Mouse (Mus musculus) cerebellum, adult 11 months (tissue): ENCODE results near the gene Rabif.
"Not testable (repeated sequence)": the region's sequence is repeated elsewhere in the genome, so short reads cannot be mapped to it uniquely, and the experiment has no call there.

ENCODE experiments used
- DNase-seq: peaks from one replicate; pipeline ENCODE4 v3.0.0; 2022

The Rabif gene

DNA sequence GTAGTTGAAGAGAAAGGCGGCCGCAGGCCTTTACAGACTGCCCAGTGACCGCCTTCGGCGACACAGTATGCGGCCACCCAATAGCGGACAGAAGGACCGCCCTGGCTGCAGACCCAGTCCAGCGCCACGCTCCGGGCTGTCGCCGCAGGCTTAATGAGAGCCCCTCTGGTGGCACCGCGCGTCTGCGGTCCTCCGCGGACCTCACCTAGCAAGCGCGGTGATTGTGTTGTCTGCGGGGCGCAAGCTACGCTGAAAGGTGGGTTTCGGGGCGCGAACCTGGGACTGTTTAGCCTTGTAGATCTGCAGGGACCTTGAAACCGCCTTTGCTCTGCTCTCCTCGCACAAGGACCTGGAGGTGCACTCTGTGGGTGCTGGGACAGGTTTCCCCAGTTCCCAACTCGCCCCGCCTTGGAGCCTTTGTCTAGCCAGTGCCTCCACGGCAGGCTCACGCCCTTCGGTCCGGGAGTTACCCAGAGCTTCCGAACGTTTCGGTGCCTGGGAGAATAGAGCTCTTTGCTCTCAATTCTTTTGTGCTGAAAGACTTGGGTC is 18.9 kb downstream of the Rabif start:
- DNase-seq: no peak

DNA sequence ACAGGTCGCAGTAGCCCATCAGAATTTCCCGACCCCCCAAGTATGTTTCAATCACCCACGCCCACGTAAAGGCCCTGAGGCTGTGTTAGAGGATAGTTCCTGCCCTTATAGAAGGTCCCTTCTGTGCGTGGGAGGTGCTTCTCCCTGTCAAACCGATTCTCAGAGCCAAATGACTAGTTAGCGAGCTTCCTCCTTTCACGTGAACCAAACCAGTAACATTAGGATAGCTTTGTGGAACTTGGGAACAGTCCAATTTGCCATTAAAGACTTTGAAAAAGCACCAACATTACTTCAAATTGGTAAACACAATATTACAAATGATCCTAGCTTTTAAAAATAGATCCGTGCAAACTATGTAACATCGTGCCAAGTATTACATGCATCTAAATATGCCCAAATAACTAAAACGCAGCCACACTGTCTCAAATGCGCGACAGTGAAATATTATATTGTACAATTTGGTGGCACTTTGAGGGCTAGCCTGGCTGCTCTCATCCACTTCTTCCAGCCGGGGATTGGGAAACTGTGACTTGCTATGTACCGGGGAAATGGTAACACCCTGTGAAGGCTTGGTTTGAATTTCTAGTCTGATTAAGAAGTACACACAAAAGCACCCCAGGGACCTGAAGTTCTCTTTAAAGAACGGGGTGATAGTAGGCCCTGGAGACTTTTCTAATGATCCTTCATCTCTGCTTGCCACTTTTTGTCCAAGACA is 19.6 kb downstream of the Rabif start:
- no peak for DNase-seq

DNA sequence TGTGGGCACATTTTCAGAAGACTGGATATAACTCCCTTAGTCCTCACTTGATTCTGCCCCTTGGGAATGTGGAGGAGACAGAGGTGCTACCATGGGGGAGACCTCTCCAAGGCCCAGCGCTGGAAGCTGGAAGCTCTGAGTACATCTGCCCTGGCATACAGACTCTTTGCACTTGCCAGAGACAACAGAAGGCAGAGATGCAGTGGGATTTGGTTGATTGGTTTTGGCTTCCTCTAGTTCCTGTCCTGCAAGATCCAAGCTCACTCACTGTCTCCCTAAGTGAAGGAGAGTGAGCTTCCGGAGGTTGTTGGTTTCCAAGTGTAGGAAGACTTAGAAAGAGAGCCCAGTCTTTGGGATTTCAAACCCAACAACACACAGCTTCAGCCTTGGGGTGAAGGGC is 21.4 kb downstream of the Rabif start:
- no peak for DNase-seq

DNA sequence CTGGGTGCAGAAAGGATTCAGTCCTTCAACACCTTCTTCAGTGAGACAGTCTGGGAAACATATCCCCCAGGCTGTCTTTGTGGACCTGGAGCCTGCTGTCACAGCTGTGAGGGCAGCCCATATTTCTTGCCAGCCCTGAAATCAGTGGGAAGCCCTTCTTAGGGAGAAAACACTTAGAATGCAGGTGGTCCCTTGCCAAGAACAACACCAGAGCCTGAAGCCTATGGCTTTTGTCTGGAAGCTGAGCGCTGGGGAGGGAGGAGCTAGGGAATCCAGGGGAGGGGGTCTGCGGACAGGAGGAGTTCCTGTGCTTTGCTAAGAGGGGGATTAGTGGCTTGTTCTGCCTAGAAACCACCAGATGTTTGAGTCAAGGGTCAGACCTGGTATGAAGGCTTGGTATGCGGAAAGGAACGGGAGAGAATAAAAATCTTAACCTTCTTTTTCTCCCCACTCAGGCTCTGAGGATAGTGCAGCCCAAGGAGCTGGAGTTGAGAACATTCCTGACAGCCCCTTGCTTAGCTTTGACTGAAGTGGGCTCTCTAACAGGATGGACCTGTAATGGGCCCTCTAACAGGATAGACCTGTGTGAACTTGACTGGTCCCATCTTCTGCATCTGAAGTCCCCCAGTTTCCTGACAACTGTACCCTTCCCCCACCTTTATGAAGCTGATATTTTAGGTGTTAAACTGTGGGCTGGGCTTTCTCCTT is 22.2 kb downstream of the Rabif start:
- DNase-seq: no peak

DNA sequence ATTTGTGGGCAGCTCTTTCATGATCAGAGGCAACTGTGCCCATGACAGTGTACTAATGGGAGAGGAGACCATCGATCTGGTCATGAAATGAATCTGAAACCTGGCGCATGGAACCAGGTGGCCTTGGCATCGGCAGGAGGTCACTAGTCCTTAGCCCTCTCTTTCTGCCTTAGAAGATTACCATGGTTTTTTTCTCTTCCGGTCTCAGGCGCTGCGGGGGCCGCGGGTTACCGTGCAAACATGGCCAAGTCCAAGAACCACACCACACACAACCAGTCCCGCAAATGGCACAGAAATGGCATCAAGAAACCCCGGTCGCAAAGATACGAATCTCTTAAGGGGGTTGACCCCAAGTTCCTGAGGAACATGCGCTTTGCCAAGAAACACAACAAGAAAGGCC is 23.4 kb downstream of the Rabif start:
- not testable (repeated sequence) for DNase-seq

DNA sequence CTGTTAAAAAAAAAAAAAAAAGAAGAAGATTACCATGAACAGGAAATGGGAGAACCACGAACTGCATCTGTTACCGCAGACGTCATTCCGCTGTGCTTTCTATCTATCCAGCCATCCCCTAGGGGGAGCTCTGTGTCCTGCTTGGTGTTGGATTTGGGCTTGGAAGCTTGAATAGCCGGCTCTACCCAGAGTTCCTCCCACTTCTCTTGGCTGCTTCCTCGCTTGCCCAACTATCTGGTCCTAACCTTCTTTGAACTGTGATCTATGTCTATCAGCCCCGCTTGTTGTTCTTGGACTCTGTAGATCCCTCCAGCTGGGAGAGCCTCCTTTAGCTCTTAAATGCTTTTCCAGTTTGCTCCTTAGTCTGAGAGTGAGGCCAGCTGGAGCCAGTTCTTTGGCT is 24.2 kb downstream of the Rabif start:
- DNase-seq: peak; percentile 71

DNA sequence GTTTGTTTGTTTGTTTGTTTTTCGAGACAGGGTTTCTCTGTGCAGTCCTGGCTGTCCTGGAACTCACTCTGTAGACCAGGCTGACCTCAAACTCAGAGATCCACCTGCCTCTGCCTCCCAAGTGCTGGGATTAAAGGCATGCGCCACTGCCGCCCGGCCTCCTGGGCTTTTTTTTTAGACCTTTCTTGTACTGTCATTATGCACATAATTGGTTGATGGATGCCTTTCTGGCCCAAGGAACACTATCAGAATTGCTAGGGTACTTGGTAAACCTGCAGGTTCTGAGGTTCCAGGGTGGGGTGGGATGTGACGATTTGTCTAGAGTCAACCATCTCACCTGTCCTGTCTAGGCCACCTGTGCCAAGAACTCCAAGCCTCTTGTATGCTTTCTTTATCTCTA is 24.8 kb downstream of the Rabif start:
- DNase-seq: not testable (repeated sequence)

DNA sequence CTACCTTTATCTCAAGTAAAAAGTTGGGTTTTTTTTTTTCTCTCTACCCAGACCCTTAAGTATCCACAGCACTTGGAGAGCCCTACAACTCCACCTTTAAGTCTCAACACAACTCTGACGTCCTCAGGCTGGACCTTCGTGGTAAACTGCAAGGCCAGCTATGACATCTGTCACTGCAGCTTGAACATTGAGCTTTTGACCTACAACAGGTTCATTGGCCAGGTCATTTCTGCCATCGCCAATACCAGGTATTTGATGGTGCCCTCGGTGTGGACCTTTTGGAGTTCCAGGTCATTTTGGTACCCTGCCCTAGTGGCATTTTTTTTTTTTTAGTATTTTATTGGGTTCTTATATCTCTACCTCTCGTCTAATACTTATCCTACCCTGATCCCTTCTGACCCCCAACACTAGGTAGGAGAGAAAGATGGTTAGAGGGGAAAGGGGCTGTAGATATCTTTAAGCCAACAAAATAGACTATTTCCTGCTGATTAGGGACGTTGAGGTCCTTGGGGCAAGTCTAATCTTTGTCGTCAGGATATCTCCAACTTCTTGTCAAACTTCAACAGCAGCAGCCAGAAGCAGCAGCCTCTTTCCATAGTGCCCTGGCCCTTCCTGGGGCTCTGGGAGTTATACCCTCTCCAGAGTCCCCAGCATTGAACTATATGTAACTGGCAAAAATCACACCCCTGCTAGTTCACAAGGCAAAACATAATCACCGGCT is 25.7 kb downstream of the Rabif start:
- no peak for DNase-seq

DNA sequence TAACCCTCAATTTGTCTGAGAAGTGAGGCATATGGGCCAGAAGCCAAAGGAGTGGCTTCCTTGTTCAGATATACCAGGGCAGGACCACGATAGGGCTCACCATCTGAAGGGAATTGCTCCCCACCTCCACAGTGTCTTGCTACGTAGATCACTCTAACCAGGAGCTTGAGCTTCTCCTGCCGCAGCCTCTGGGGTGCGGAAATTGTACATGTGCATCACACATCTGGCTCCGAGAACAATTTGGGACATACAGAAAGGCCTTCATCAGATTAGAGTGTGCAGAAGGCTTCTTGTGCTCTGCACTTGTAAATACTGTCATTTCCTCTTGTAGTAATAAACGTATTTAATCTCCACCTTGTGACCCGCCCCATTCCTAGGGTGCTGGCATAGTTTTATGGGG is 26.7 kb downstream of the Rabif start:
- DNase-seq: no peak

DNA sequence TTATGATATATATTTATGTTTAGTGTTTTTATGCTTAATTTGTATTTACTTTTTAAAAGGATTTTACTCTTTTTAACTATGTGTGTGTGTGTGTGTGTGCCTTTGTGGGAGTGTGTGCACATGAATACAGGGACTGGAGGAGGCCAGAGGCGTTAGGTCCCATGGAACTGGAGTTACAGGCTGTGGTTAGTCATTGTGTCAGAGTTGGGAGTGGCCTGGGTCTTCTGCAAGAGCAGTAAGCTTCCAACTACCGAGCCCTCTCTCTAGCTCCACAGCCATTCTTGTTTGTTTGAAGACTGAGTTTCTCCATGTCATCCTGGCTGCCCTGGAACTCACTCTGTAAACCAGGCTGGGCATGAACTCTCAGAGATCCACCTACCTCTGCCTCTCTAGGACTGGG is 27.9 kb downstream of the Rabif start:
- DNase-seq: no peak

DNA sequence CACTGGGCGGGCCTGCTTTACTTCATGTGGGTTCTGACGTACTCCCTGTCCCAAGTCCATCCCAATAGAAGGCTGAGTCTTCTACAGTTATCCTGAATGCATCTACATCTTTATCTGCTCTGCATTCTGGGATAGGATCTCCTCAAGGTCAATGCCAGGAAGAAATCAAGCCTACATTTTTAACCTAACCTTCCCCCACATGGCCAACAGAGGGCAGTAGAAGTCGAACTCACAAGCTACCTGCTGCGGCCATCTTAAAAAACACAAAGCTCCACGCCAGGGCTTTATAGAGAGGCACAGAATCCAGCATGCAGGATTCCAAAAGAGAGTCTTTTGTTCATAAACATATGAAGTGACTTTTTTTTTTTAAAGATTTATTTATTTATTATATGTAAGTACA is 30.0 kb downstream of the Rabif start:
- DNase-seq: no peak

DNA sequence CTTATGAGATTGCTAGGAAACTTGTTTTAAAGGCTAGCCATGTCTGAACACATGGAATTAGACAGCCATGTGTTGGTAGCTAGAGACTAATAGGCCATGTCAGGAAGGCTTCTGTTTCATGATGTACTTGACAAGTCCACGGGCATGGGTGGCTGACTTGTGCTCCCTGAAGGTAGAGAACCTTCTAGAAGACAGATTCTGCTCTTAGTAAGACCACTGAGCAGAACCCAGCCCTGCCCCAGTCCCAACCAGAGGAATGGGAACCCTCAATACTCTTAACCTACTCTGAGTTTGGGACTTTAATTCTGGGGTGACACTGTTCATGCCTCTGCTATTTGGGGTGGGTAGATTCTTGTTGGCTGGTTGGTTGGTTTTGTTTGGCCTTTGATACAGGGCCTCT is 30.6 kb downstream of the Rabif start:
- DNase-seq: no peak

DNA sequence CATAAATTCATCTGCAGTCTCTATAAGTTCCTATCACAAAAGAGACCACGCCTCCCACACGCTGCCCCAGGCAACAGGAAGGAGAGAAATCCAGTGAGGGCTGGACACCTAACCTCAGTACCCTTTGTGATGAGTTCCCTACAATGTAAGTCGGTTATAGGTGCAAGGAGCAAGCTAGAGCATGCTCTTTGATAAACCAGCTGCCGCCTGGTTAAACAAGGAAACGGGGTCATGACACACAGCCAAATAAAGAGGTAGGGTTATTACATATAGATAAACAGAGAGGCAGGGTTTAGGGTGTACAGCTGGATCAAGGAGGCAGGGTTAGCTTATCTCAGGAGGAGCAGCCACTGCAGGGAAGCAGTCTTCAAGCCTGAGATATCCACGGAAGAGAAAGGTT is 32.3 kb downstream of the Rabif start:
- DNase-seq: no peak

DNA sequence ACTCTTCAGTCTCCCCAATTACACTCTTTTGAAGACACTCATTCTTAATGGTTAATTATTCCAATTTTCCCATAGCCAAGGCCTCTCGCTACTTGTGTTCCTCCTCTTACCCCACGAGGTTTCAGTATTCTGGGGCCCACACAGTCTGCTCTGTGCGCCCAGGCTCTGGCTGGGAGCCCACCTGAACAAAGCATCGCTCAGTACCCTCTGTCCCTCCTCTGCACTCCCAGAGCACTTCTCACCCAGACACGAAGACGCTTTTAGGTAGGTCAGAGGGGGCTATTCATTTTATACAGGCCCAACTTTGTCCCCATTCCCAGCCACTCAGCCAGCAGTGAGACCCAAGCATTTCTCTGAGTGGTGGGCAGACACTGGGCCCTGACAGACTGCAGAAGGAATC is 36.2 kb downstream of the Rabif start:
- DNase-seq: no peak

DNA sequence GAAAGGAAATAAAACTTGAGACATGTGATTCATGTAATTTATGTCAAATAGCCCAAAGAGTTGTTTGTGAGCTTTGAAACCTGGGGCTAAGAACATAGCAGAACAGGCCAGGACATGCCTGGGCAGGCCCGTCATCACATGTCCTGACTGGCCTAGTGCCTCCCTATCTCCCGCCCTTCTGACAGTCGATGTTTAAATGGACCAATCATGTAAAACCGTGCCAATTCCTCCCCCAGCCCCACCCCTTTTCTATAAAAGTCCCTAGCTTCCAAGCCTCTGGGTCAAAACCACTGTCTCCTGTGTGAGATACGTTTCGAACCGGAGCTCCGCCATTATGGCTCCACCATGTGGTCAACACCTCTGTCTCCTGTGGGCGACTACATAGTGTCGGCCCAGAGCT is 39.3 kb downstream of the Rabif start:
- not testable (repeated sequence) for DNase-seq

DNA sequence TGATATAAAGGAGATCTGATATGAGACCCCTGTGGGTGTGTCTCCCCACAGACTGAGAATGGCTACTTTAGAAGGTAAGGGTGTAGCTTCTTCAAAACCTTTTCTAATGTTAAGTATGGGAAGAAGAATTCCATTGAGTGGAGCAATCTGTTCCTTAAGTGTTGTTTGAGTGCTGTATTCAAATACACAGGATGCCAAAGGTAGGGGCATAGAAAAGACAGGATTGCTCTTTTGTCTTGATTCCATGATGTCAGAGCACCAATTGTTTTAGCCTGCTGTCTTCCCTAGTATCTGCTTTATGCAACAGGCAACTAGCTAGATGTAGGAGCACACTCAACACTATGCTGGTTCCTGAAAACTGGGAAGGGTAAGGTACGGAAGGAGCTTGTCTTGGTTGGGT is 40.6 kb downstream of the Rabif start:
- DNase-seq: no peak

DNA sequence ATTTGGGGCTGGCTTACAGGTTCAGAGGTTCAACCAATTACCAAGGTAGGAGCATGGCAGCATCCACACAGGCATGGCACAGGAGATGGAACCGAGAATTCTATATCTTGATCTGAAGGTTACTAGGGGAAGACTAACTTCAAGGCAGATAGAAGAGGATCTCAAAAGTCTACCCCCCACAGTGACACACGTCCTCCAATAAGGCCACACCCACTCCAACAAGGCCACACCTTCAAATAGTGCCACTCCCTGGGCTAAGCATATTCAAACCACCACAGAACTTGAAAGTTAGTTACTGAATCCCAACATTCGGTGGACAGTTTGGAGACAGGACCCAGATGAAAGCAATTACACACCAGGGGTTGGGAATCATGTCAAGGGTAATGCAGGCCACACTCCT is 41.1 kb downstream of the Rabif start:
- no peak for DNase-seq

DNA sequence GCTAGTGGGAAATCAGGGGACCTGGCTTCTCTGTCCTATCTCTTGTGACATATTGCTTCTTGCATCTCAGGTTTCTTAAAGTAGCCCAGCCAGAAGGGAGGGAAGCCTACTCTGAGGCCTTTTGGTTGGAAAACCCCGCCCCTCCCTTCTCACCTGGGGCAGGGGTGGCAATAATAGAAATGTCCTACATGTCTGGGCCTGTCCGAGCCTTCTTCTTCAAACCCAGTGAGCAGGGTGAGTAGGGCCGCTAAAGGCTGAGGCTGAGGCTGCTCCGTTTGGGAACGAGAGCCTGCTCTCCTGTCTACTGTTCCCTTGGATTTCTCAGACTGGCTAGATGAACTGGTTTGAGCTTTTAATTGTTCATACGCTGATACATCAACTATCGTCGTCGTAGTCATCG is 46.2 kb downstream of the Rabif start:
- DNase-seq: no peak

DNA sequence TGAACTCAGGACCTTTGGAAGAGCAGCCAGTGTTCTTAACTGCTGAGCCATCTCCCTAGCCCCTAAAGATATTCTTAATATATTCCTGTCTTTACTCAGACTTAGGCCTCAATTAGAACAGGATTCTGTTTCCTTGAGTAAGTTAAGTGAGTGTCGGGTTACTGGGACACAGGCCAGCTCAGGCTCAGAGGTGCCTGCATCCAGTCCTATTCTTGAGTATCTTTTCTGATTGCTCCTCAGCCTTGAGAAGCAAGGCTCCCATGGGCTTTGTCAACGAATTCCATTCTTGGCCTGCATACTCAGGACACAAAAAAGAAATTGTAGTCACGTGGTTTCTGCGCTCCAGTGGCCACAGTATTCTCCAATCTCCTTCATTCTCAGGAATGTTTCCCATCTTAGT is 53.8 kb downstream of the Rabif start:
- no peak for DNase-seq

DNA sequence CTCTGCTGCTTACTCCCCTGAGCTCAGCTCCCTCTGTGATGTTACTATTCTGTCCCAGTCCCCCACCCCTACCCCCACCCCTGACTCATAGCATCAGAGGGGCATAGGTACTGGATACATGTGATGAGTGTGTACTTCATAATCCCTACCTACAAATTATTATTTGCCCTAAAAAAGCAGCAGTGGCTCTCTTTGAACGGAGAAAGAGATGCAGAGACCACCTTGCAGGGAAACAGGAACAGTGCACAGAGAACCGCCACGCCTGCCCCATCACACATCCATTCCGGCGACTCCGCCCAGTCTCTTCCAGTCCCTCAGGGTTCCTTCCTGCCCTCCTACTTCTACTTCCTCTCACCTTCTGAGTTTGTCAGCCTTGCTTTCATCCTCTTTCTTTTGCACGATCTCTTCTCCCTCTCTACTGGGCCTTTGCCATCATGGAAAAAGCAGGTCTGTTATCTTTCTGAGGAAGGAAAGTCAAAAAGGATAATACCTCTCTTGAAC is 55.2 kb downstream of the Rabif start, which contains the start of gene Mgat4e:
TSS of gene Mgat4e (minus strand) at position 51 of the 501 bp plus-strand sequence.
- DNase-seq: no peak

DNA sequence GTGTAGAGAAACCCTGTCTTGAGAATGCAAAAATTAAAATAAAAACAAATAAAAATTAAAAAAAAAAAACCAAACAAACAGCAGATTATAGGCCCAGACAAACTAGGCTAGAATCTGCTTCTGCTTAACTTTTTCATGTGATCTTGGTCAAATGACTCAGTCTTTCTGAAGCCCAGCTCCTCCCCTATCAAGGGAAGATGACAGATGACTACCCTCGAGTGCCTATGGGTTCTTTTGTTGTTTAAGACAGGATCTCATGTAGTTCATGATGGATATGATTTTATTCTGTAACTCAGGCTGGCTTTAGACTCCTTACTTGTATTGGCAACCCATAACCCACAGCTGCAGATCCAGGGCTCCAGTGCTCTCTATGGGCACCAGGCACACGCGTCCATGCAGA is 57.4 kb downstream of the Rabif start:
- DNase-seq: no peak

DNA sequence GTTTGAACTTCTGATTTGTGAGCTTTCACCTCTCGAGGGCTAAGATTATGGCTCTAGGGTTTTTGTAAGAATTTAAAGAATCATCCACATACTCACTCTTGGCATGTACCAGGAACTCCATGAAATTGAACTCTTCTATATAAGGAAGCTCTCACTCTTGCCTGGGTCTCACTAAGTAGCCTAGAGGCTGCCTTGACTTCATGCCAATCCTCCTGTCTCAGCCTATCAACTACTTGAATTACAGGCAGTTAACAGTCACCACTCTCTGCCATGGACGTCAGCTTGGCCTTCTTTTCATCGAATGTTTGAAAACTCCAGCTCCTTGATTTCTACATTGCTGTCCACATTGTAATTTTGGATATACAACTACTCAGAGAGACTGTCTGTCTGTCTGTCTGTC is 57.9 kb downstream of the Rabif start:
- DNase-seq: no peak

DNA sequence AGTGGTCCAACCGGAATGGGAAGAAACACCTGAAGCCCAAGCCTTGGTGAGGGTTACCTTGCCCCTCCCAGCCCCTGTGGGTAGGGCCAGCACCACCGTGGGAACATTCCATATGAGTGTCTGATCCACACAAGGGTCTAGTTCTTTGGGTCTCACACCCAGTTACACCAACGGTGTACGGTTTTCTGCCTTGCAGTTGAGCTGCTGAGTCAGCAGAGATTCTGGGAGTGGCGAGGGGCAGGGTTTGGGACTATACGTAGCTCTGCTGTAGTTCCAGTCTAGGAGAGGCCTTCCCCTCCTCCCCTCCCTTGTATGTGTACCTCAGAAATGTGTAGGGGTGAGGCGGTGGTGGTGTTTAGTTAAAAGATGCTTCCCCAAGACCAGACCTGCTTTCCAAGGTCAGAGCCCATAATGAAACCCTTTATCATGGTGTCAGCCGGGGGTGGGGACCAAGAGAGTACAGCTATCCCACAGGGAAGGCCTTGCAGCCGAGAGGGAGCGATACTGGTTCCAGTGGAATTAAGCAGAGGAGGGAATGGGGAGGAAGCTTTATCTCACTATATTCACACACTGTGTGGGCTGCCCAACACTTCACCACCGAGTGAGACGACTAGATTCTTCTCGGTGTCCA is 60.9 kb downstream of the Rabif start:
- DNase-seq: no peak
